Mouse (Mus musculus) hindbrain, embryonic 15.5 days (tissue): ENCODE measurements around the gene Wdr95. TPM values are rescaled to one million over a fixed set of nuclear protein-coding genes. Genes with fewer than 3 reads are reported as not detected.

Experiments used
- ATAC-seq: fragments of 200-750 bp; cut with Nextera tagmentation; 2 replicates; pipeline ENCODE4 v1.8.0; 2017; ENCODE audit warnings: low read depth, moderate number of reproducible peaks, moderate TSS enrichment; ENCODE audit not compliant: low FRiP score
- H3K27ac ChIP-seq: fragments of 300-500 bp; sonication (generic); replicated peaks from 2 replicates; pipeline ENCODE4 v1.5.1; 2015; ENCODE audit warnings: mild to moderate bottlenecking, inconsistent platforms
- H3K27me3 ChIP-seq: fragments of 300-500 bp; sonication (generic); 2 replicates; pipeline ENCODE4 v1.6.1; 2015; ENCODE audit warnings: control low read depth, inconsistent platforms
- H3K36me3 ChIP-seq: fragments of 300-500 bp; sonication (generic); 2 replicates; pipeline ENCODE4 v1.6.1; 2015; ENCODE audit warnings: control low read depth, inconsistent platforms
- H3K4me1 ChIP-seq: fragments of 300-500 bp; sonication (generic); replicated peaks from 2 replicates; pipeline ENCODE4 v1.6.1; 2015; ENCODE audit warnings: control low read depth, inconsistent platforms
- H3K4me2 ChIP-seq: fragments of 300-500 bp; sonication (generic); 2 replicates; pipeline ENCODE4 v1.6.1; 2015; ENCODE audit warnings: moderate library complexity, mild to moderate bottlenecking, inconsistent platforms
- H3K4me3 ChIP-seq: fragments of 300-500 bp; sonication (generic); 2 replicates; pipeline ENCODE4 v1.5.1; 2015; ENCODE audit warnings: mild to moderate bottlenecking, inconsistent platforms
- H3K9ac ChIP-seq: fragments of 300-500 bp; sonication (generic); 2 replicates; pipeline ENCODE4 v1.6.1; 2015; ENCODE audit warnings: inconsistent platforms
- H3K9me3 ChIP-seq: fragments of 300-500 bp; sonication (generic); 2 replicates; pipeline ENCODE4 v1.6.1; 2016; ENCODE audit warnings: control low read depth, inconsistent platforms
- whole genome bisulfite sequencing: fragments of 180-500 bp; shearing (Covaris S2); methylation state at CpG from one replicate; pipeline ENCODE4 v1.1.7; 2015; 5-methylcytosine and 5-hydroxymethylcytosine counted together
- polyA plus RNA-seq: library from polyadenylated mRNA; unstranded; fragments of >200 nt; fragmentation: Nextera tagmentation; extraction: Ambion mirVana; gene quantifications from 2 replicates; pipeline ENCODE4 v1.2.1, GENCODE M21; 2015

The Wdr95 gene
- polyA plus RNA-seq, 1 experiment from 2014 or later = 0.13 TPM

DNA sequence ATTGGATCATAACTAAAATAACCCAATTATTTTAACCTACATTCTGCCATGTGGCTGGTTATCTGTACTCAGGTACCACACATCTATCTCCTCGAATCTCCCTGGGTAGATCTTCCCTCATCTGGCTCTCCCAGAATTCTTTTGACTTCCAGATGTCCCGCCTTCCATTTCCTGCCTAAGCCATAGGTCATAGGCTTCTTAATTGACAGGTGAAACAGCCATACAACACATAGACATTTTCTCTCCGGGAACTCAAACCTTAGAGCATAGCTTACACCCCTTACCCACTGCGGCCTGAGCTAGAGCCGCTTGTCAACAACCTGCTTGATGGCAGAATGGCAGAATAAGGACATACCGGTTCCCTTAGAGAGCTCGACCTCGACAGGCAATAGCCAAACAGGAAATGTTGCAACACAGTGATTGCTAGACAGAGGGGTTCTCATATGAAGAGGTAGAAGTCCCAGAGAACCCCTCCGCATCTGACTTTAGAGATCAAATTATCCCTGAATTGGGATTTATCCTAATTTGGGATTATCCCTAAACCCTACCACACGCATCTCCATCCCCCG is 58.9 kb downstream of the Wdr95 start:
- peaks cover 9% of the 10 kb centered on the region; the same call in 1 of the 2 replicates for H3K4me1 ChIP-seq
- no peak overlapping the region for H3K4me3 ChIP-seq
- WGBS = 83% methylated on average over 11 of the region's 11 CpGs
- H3K4me2 ChIP-seq = no peak overlapping the region
- no peaks in the 10 kb centered on the region for H3K9me3 ChIP-seq
- no peak overlapping the region for H3K9ac ChIP-seq
- no peaks in the 10 kb centered on the region for H3K27me3 ChIP-seq
- no peak overlapping the region for H3K27ac ChIP-seq
- no peak for ATAC-seq
- H3K36me3 ChIP-seq = no peaks in the 10 kb centered on the region

DNA sequence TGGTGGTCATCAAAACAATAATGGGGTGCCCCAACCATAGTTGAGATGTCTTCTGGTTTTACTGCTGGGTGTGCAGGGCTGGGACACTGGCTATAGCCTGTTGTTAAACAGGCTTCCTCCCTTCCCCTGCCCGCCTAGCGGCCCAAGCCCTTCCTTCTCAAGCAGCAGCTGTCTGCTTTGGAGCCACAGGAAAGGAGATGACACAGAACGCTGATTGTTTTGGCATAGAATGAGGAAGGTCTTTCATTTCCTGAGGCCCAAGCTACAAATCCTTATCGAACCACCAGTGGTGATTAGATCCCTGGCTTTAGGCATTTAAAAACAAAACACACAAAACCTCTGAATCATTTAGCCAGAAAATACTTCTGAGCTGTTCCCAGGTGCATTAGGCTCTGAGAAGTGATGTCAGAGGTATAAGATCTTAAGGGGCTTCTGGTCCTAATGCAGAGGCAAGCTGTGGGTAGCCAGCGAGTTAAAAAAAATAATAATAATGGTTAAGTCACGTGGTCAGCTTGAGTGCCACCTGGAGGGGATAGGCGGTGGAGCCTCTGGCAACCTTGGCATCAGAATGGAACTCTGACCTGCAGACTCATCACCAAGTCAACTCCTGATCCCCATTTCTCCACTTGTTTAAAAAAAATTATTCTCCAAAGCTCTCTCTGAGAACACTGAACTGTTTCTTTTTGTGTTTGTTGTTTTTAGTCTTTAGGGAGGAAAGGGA is 60.5 kb downstream of the Wdr95 start:
- 66% methylated on average over 7 of the region's 7 CpGs for WGBS

DNA sequence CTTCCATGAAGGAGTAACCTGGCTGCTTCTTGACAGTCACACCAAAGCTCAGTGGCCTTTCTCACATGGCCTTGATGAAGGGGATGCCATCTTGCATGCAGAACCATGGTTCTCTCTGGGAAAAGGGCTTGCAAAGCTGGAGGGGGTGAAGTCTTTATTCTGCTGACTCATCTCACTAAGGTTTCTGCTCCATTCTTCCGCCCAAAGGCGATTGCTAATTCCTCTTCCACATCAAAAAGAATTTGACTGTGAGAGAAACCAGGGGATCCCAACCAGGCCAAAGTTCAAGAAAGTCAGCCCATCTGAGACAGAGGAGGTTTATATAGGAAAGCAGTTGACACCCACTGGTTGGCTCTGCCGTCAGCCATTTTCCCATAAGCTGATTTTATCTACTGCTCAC is 61.5 kb downstream of the Wdr95 start:
- Histone ChIP-seq H3K27ac (no peak overlapping the region), H3K9ac (no peak overlapping the region), H3K4me2 (no peak overlapping the region), H3K4me3 (no peak overlapping the region), H3K27me3 (no peaks in the 10 kb centered on the region), H3K9me3 (no peaks in the 10 kb centered on the region), H3K36me3 (no peaks in the 10 kb centered on the region), H3K4me1 (no peaks in the 10 kb centered on the region)
- 68% methylated on average over 3 of the region's 3 CpGs for WGBS
- no peak for ATAC-seq

More for the DNA sequence above, 60.5 kb downstream of the Wdr95 start:
- no peak overlapping the region for H3K4me2 ChIP-seq
- no peaks in the 10 kb centered on the region for H3K9me3 ChIP-seq
- no peak overlapping the region for H3K4me3 ChIP-seq
- no peaks in the 10 kb centered on the region for H3K36me3 ChIP-seq
- no peaks in the 10 kb centered on the region for H3K27me3 ChIP-seq
- ATAC-seq = no peak
- H3K27ac ChIP-seq = no peak overlapping the region
- H3K4me1 ChIP-seq = peaks cover 8% of the 10 kb centered on the region; the same call in 1 of the 2 replicates
- no peak overlapping the region for H3K9ac ChIP-seq

DNA sequence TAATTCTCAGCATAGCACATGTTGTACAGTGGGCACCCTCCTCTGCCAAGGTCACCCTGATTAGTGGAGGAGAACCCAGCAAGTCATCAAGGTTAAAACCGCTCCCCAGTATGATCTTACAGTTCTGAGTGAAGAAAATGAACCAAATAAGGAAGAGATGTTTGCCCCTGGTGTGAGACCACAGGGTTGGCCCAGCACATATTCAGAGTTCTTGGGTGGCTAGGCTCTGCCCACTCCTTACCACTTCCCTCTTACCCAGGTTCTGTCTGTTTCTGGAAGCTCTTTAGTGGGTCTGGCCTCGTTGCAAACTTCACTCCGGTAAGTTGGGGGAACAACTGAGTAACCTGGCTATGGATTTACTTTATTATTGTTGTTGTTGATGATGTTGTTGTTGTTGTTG is 65.7 kb downstream of the Wdr95 start:
- Histone ChIP-seq H3K4me1 (no peaks in the 10 kb centered on the region), H3K4me3 (no peak overlapping the region), H3K36me3 (no peaks in the 10 kb centered on the region), H3K4me2 (no peak overlapping the region), H3K27me3 (no peaks in the 10 kb centered on the region), H3K9ac (no peak overlapping the region), H3K27ac (no peak overlapping the region), H3K9me3 (no peaks in the 10 kb centered on the region)
- ATAC-seq = no peak
- 93% methylated on average over 3 of the region's 3 CpGs for WGBS

DNA sequence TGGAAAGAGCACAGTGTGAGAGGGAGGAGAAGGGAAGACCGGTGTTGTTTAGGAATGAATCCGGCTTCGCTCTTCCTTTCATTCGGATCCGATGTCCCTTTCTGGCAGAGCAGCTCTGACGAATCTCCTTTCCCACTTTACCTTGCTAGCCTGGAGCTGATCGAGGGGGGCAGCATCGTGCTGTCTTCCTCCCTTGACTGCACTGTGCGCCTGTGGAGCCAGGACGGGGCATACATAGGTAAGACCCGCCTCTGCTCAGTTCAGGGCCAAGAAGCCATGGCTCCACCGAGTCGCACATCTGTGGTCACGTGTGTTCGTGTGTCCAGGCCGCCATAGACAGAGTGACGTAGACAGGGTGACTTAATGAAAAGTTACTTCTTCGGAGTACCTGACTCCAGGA is 68.9 kb downstream of the Wdr95 start:
- H3K9ac ChIP-seq = no peak overlapping the region
- no peaks in the 10 kb centered on the region for H3K36me3 ChIP-seq
- ATAC-seq = peak; percentile 15; the same call in 1 of the 2 replicates
- no peaks in the 10 kb centered on the region for H3K4me1 ChIP-seq
- WGBS = 49% methylated on average over 18 of the region's 18 CpGs
- H3K9me3 ChIP-seq = no peaks in the 10 kb centered on the region
- H3K27me3 ChIP-seq = no peaks in the 10 kb centered on the region
- H3K4me3 ChIP-seq = no peak overlapping the region
- H3K27ac ChIP-seq = no peak overlapping the region
- H3K4me2 ChIP-seq = no peak overlapping the region

DNA sequence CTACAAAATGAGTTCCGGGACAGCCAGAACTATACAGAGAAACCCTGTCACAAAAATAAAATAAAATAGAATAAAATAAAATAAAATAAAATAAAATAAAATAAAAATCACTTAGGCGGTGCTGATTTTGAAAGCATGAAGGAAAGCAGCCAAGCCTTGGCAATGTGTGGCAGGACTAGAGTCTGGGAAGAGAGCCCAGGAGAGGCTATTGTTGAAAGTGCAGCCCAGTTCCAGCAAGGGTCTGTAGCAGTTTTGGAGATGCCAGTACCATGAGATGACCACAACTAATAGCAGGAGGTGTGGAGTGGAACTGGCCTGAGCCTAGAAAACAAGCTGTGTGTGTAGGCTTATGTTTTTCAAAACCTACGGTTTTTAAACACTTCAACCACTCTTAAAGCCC is 73.5 kb downstream of the Wdr95 start:
- no peaks in the 10 kb centered on the region for H3K4me1 ChIP-seq
- no peak overlapping the region for H3K27ac ChIP-seq
- H3K4me3 ChIP-seq = no peak overlapping the region
- no peak overlapping the region for H3K4me2 ChIP-seq
- H3K9me3 ChIP-seq = no peaks in the 10 kb centered on the region
- no peak overlapping the region for H3K9ac ChIP-seq
- WGBS = 91% methylated on average over 3 of the region's 3 CpGs
- ATAC-seq = no peak
- H3K36me3 ChIP-seq = no peaks in the 10 kb centered on the region
- no peaks in the 10 kb centered on the region for H3K27me3 ChIP-seq

DNA sequence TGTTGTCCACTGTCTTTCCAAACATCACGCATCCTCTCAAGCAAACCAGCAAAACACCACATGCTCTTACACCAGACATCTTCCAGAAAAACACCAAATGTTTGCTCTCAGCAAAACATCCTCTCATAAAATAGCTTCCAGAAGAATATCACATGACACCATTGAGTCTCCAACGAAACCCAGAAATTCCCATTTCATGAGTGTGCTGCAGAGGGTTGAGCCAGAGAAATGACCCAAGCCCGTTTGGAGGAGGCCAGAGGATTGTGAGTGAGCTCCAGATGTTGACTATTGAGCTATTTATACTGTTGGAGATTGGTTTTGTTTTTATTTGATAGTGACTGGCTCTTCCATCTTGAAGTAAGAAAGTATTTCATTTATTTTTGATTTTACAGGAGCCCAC is 74.8 kb downstream of the Wdr95 start:
- H3K4me3 ChIP-seq = no peak overlapping the region
- H3K4me1 ChIP-seq = no peaks in the 10 kb centered on the region
- 86% methylated on average over 3 of the region's 3 CpGs for WGBS
- no peak overlapping the region for H3K4me2 ChIP-seq
- H3K9ac ChIP-seq = no peak overlapping the region
- no peaks in the 10 kb centered on the region for H3K36me3 ChIP-seq
- no peak for ATAC-seq
- H3K27me3 ChIP-seq = no peaks in the 10 kb centered on the region
- no peaks in the 10 kb centered on the region for H3K9me3 ChIP-seq
- H3K27ac ChIP-seq = no peak overlapping the region

DNA sequence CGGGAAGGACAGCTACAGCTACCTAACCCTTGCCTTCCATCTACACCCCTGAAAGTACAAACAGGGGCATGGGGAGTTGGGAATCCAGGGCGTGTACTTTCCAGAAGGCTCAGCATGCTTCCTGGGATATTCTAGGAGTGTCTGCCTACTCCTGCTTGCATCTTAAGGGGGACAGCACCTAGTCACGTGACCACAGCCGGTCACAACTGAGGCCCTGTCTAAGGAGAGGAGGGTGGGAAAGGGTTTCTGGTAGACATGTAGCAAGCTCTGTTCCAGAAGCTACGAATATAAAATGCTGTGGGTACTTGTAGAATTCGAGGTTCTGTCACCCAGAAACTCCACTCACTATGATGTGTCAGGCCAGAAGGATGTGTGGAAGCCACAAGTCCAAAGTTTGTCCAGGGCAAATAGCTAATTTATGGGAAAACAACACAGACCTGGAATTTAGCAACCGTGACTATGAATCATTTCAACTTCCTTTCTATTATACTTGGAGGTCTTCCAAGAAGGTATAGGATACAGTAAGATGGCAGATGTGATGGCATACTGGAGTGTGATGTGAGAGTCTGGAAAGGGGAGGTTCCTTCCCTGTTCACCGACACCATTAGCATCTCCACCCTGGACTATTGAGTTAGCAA is 78.7 kb downstream of the Wdr95 start:
- no peak for ATAC-seq
- Histone ChIP-seq H3K4me3 (no peak overlapping the region), H3K27ac (no peak overlapping the region), H3K4me2 (no peak overlapping the region), H3K27me3 (no peaks in the 10 kb centered on the region), H3K9me3 (no peaks in the 10 kb centered on the region), H3K36me3 (no peaks in the 10 kb centered on the region), H3K9ac (no peak overlapping the region), H3K4me1 (peaks cover 11% of the 10 kb centered on the region)
- WGBS = 90% methylated on average over 8 of the region's 8 CpGs

DNA sequence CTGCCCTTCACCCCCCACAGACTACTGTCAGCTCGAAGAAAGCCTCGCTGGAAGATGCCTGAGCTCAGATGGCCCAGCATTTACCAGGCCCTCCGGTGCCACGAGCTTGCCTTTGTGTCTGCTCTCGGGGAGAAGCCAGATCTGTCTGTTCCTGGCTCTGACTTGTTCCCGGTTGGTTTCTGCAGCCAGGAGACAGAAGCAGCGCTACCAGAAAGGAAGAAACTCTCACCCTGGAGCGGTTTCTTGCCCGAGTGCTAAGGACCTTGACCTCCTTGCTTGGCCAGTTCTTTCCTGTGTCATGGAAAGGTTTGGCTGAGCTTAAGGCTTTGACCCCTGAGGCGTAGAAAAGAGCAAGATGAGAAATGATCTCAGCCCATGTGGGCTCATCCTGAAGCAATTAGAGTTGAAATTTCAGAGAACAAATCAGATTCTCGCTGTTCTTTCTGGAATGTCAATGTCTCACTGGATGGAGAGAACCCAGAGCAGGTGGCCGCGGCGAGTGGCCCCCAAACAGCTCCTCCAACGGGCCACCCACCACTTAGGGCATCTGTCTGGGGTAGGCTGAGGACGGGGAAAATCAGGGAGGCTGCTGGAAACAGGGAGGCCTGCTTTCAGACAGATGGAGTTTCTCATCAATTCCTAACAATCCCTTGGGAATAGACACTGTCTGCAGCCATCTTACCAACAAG is 83.1 kb downstream of the Wdr95 start:
- Histone ChIP-seq H3K27me3 (no peaks in the 10 kb centered on the region), H3K9ac (no peak overlapping the region), H3K27ac (0 out of 2 replicates have a peak overlapping the region, but pooled peaks have one; percentile 5), H3K9me3 (no peaks in the 10 kb centered on the region), H3K4me3 (no peak overlapping the region), H3K4me1 (peaks cover 19% of the 10 kb centered on the region), H3K4me2 (no peak overlapping the region), H3K36me3 (peaks cover 16% of the 10 kb centered on the region)
- 57% methylated on average over 16 of the region's 16 CpGs for WGBS
- ATAC-seq = no peak

DNA sequence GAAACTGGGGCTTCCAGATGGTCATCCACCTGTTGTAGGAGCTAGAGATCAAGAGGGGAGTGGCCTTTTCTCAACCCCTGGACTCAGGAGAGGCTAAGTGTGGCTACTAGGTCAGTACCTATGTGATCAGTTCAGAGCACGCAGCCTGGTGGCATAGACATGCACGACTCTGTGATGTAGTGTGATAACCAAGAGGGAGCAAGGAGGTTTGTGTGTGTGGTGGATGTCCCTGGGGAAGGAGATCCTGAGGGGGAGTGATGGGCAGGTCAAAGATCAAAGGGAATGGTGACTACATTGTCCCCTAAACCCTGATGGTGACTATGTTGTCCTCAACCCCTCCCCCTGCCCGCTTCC is 83.7 kb downstream of the Wdr95 start:
- ATAC-seq = 0 out of 2 replicates have a peak, but pooled peaks have one; percentile 40
- no peak overlapping the region for H3K4me2 ChIP-seq
- no peak overlapping the region for H3K4me3 ChIP-seq
- no peak overlapping the region; the same call in 1 of the 2 replicates for H3K27ac ChIP-seq
- no peak overlapping the region for H3K9ac ChIP-seq
- H3K9me3 ChIP-seq = no peaks in the 10 kb centered on the region
- H3K27me3 ChIP-seq = no peaks in the 10 kb centered on the region
- H3K36me3 ChIP-seq = peaks cover 20% of the 10 kb centered on the region
- H3K4me1 ChIP-seq = peaks cover 19% of the 10 kb centered on the region
- WGBS = 85% methylated on average over 3 of the region's 3 CpGs

DNA sequence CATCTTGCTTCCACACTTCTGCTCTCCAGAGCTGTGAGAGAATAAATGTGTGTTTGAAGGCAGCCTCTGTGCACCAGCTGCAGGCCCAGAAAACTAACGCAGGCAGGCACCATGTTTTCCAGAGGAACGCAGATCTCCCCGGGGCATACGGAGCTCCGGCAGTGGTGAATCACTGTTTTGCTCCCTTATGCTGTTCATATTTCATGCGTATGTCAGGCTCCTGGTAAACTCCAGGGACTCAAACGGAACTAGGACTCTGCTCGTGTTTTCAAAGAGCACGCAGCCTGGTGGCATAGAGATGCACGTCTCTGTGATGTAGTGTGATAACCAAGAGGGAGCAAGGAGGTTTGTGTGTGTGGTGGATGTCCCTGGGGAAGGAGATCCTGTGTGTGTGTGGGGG is 84.3 kb downstream of the Wdr95 start:
- H3K9me3 ChIP-seq = no peaks in the 10 kb centered on the region
- H3K4me2 ChIP-seq = no peak overlapping the region
- H3K27me3 ChIP-seq = no peaks in the 10 kb centered on the region
- peaks cover 26% of the 10 kb centered on the region for H3K36me3 ChIP-seq
- peaks cover 19% of the 10 kb centered on the region for H3K4me1 ChIP-seq
- H3K9ac ChIP-seq = no peak overlapping the region
- ATAC-seq = 0 out of 2 replicates have a peak, but pooled peaks have one; percentile 20
- H3K4me3 ChIP-seq = no peak overlapping the region
- no peak overlapping the region; the same call in 1 of the 2 replicates for H3K27ac ChIP-seq
- WGBS = 50% methylated on average over 10 of the region's 10 CpGs

DNA sequence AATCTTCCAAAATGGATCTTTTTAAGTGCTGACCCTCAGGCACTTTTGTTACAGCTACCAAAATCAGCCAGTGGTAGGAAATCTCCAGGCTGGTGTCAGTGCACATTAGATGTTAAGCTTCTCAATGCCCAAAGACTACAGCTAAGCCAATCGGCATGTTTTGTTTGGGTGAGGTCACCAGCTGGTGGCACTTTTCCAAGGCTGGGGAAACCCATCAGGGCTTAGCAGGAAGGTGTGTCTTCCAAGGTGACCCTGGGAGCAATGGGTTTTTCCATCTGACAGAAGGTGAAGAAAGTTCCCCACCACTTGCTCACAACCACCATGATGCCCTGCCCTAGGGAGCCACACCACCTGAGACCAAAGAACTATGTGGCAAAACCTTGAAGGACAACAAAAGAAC is 87.7 kb downstream of the Wdr95 start:
- H3K4me3 ChIP-seq = no peak overlapping the region
- no peaks in the 10 kb centered on the region for H3K9me3 ChIP-seq
- no peak for ATAC-seq
- no peak overlapping the region for H3K9ac ChIP-seq
- peaks cover 58% of the 10 kb centered on the region for H3K36me3 ChIP-seq
- no peak overlapping the region for H3K27ac ChIP-seq
- H3K4me1 ChIP-seq = peaks cover 17% of the 10 kb centered on the region
- H3K27me3 ChIP-seq = no peaks in the 10 kb centered on the region
- no peak overlapping the region for H3K4me2 ChIP-seq
- WGBS = 88% methylated on average over 1 of the region's 1 CpGs
